Mouse (Mus musculus) regulatory T cell (primary cell): ENCODE measurements around the gene Fktn.

Experiments used
- in situ Hi-C: fragments of 300-600 bp; cut with MboI, MseI; formaldehyde crosslinking; loops from one replicate; pipeline ENCODE4 v1.15.1; 2025; ENCODE audit warnings: high pct_unique_total_duplicates

Gene Fktn

DNA sequence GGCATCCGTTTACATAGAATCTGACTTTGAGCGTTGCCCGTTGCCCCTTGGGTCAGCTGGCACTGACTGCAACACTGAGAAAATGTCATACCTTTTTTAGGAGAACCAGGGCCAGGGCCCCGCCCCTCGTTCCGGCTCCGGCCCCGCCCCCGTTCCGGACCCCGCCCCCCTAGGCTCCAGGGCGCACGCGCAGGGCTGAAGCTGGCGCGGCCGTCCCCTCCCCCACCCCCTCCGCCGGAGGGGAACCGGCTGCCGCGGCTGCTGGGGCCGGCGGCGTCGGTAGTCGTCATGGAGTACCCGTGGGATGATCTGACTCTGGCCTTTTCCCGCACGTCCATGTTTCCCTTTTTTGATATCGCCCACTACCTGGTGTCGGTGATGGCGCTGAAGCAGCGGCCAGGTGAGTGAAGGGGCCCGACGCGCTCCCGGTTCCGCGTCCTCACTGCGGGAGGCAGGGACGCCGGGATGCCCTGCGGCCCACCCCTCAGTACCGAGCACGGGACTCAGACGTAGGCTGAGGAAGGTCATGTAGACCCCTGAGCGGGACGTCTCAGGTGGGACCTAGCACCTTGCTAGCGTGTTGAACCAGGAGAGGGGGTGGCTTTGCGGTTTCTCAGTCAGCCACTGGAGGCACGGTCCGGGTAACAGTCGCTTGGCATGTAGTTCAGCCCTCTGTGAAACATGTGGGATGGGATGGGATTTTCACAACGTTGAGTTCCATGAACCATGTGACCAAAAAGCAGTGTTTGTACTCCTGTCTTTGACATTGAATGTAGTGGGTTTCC lies 112.2 kb downstream of the Fktn start, which contains the start of gene Tmem38b:
Gene Tmem38b, plus strand, starts transcription at position 225 of the 785 bp plus-strand sequence.
- in situ Hi-C loops = loop anchor here (5.0 to 10.0 kb wide), 2 partner anchors 94 to 381 kb away; partner anchors contain the start of gene Slc44a1

DNA sequence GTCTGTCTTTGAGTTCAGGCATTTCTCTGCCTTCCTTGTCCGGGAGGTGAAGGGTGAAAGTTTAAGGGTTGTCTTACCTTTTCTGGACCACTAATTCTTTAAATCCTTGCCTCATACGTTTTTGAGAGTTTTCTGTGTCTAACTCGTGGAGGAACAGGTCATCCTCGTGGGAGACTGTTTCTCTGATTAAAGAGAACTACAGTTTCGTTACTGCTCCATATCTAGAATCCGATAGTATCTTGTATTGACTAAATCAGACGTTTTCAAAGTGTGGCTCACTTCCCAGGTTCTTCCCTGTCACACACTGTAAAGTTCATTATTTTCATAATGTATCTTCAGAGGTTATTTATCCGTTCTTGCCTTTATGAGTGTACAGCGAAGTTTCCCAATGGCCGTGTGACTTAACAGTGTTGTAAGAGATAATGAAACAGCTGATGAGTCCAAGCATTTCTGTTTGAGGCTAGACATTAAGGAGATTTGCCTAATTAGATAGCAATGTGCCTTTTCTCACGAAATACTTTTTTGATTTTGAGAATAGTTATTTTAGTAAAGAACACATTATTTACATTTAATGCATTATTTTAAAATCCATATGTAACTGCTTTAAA lies 112.9 kb downstream of the Fktn start:
- in situ Hi-C loops = loop anchor here (5.0 to 10.0 kb wide), 2 partner anchors 94 to 382 kb away; partner anchors contain the start of gene Slc44a1
